Mouse (Mus musculus) forebrain, embryonic 14.5 days (tissue): ENCODE results near the gene Taz. TPM values are rescaled to one million over a fixed set of nuclear protein-coding genes. Genes with fewer than 3 reads are reported as not detected.
A peak's percentile ranks its signal among the peaks of the same experiment; 100 is the strongest.

ENCODE experiments used
- ATAC-seq: fragments of 200-750 bp; cut with Nextera tagmentation; 2 replicates; pipeline ENCODE4 v1.8.0; 2017; ENCODE audit warnings: mild to moderate bottlenecking, moderate library complexity
- DNase-seq: peaks from one replicate; pipeline ENCODE4 v3.0.0-alpha.2; 2015; ENCODE audit warnings: low spot score
- H3K27ac ChIP-seq: fragments of 300-500 bp; sonication (generic); 2 replicates; pipeline ENCODE4 v1.5.1; 2014; ENCODE audit warnings: low read depth, mild to moderate bottlenecking, control low read depth, low read length, moderate library complexity
- H3K27me3 ChIP-seq: fragments of 300-500 bp; sonication (generic); replicated peaks from 2 replicates; pipeline ENCODE4 v1.6.1; 2014; ENCODE audit warnings: low read length, control low read depth, mixed read lengths; ENCODE audit not compliant: control insufficient read depth, insufficient read depth
- H3K36me3 ChIP-seq: fragments of 300-500 bp; sonication (generic); 2 replicates; pipeline ENCODE4 v1.6.1; 2014; ENCODE audit warnings: low read length, control low read depth; ENCODE audit not compliant: control insufficient read depth, insufficient read depth
- H3K4me1 ChIP-seq: fragments of 300-500 bp; sonication (generic); 2 replicates; pipeline ENCODE4 v1.6.1; 2014; ENCODE audit warnings: antibody characterized with exemption, low read length, control low read depth; ENCODE audit not compliant: control insufficient read depth, insufficient read depth
- H3K4me2 ChIP-seq: fragments of 300-500 bp; sonication (generic); 2 replicates; pipeline ENCODE4 v1.6.1; 2014; ENCODE audit warnings: mild to moderate bottlenecking, control low read depth, low read length
- H3K4me3 ChIP-seq: fragments of 300-500 bp; sonication (generic); 2 replicates; pipeline ENCODE4 v1.5.1; 2014; ENCODE audit warnings: low read depth, low read length, control low read depth
- H3K9ac ChIP-seq: fragments of 300-500 bp; sonication (generic); 2 replicates; pipeline ENCODE4 v1.6.1; 2014; ENCODE audit warnings: mild to moderate bottlenecking, low read length, control low read depth, moderate library complexity
- H3K9me3 ChIP-seq: fragments of 300-500 bp; sonication (generic); replicated peaks from 2 replicates; pipeline ENCODE4 v1.6.1; 2016; ENCODE audit warnings: low read length, control low read depth, mixed read lengths; ENCODE audit not compliant: control insufficient read depth
- WGBS: fragments of 180-500 bp; shearing (Covaris S2); extraction: QIAGEN DNeasy Blood & Tissue Kit; methylation state at CpG from one replicate; pipeline ENCODE4 v1.1.7; 2014; 5-methylcytosine and 5-hydroxymethylcytosine counted together
- microRNA-seq: library from miRNA; unstranded; fragments of <30 nt; microRNA quantifications from one replicate; pipeline ENCODE4, GENCODE M21; 2016
- polyA plus RNA-seq: library from polyadenylated mRNA; unstranded; fragments of >200 nt; fragmentation: Nextera tagmentation; extraction: Ambion mirVana; gene quantifications from 2 replicates; pipeline ENCODE4 v1.2.1, GENCODE M21; 2014

Gene Taz
- polyA plus RNA-seq, 1 experiment from 2014 or later = 65.0 TPM

DNA sequence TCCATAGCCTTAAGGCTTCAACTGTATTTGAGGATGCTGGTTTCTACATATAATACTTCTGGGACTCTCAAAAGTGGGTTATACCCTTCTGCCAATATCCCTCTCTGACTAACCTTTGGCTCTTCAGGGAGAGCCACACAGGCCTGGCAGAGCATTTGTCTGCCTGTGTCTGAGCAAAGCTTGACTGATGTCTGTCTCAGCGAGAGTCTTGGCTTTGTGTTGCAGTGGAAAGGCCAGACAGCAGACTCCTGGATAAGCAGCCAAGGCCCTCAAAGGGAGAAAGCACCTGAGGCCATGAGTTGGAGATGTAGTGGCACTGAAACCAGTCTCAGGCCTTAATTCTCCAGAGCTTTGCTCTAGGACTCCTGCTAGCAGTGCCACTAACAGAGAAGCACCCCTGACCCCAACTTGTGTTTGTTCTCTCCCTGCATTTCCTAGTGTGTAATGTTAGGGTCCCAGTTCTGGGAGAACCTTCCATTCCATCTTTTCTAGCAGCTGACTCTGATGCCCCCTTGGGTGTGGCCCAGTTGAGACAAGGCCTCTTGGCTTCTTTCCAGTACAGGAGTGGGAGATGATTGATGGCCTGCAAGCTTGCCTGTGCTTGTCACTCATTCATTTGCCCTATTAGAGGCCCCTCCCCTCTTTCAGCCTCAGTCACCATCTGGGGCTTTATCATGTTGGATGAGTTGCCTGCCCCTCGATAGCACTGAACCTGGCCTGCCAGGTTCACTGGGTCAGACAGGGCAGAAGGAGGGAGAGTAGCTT lies 48.6 kb downstream of the Taz start:
- Histone ChIP-seq H3K27me3 (no peaks in the 10 kb centered on the region), H3K4me2 (peak overlapping the region; percentile 63), H3K4me3 (peak overlapping the region; percentile 51), H3K27ac (no peak overlapping the region; the same call in 1 of the 2 replicates), H3K36me3 (peaks cover 29% of the 10 kb centered on the region), H3K4me1 (no peaks in the 10 kb centered on the region), H3K9ac (peak overlapping the region; percentile 70), H3K9me3 (no peaks in the 10 kb centered on the region)
- DNase-seq (peak; percentile 25), ATAC-seq (no peak)
- 39% methylated on average over 2 of the region's 2 CpGs for whole genome bisulfite sequencing

Small RNA genes within 50 kb of the gene (microRNA-seq; reads per million reads assigned to microRNA genes)
- gene Mir7091 (not detected), gene Mir7092 (0.40 reads per million)

Other genes with a start within 250 kb of the Taz start
- not detected in 2 replicates for gene Opn1mw, start 154.4 kb upstream of the Taz start, polyA plus RNA-seq
- 12.6 and 14.2 TPM in 2 replicates for gene Mecp2, start 146.5 kb upstream of the Taz start, polyA plus RNA-seq
- gene Tex28, start 114.1 kb upstream of the Taz start, polyA plus RNA-seq = not detected in 2 replicates
- 0.11 TPM in 1 of 2 replicates, not detected in the other for gene Tktl1, start 104.7 kb upstream of the Taz start, polyA plus RNA-seq
- gene Flna, start 32.1 kb upstream of the Taz start, polyA plus RNA-seq = 88.1 and 103 TPM in 2 replicates
- gene Emd, start 27.2 kb upstream of the Taz start, polyA plus RNA-seq = 26.1 and 37.9 TPM in 2 replicates
- gene Rpl10, start 11.1 kb upstream of the Taz start, polyA plus RNA-seq = 528 and 677 TPM in 2 replicates
- 2.9 and 3.1 TPM in 2 replicates for gene Dnase1l1, start 425 bp downstream of the Taz start, polyA plus RNA-seq
- gene Atp6ap1, start 15.2 kb downstream of the Taz start, polyA plus RNA-seq = 168 and 185 TPM in 2 replicates
- 614 and 712 TPM in 2 replicates for gene Gdi1, start 23.1 kb downstream of the Taz start, polyA plus RNA-seq
- gene Fam50a, start 31.1 kb downstream of the Taz start, polyA plus RNA-seq = 42.6 and 54.4 TPM in 2 replicates
- gene Plxna3, start 47.2 kb downstream of the Taz start, polyA plus RNA-seq = 36.4 and 47.5 TPM in 2 replicates
- 90.8 and 109 TPM in 2 replicates for gene Lage3, start 71.7 kb downstream of the Taz start, polyA plus RNA-seq
- 77.7 and 81.5 TPM in 2 replicates for gene Ubl4a, start 91.3 kb downstream of the Taz start, polyA plus RNA-seq
- 6.8 and 7.8 TPM in 2 replicates for gene Slc10a3, start 91.4 kb downstream of the Taz start, polyA plus RNA-seq
- gene Fam3a, start 111.4 kb downstream of the Taz start, polyA plus RNA-seq = 29.8 and 35.2 TPM in 2 replicates
- gene Ikbkg, start 111.4 kb downstream of the Taz start, polyA plus RNA-seq = 22.9 and 23.4 TPM in 2 replicates
- 67.9 and 68.4 TPM in 2 replicates for gene G6pdx, start 147.3 kb downstream of the Taz start, polyA plus RNA-seq
- not detected in 2 replicates for gene Gm6880, start 199.5 kb downstream of the Taz start, polyA plus RNA-seq